Mouse (Mus musculus) G1E (cell line): ENCODE results near the gene Mmd2.

Experiments used
- CTCF ChIP-seq: IDR thresholded peaks from 2 replicates; pipeline ENCODE4 v1.5.1; 2012; ENCODE audit warnings: low read depth, low read length, inconsistent platforms, mixed read lengths
- GATA1 ChIP-seq: IDR thresholded peaks from 2 replicates; pipeline ENCODE4 v1.6.1; 2012; ENCODE audit warnings: borderline replicate concordance, low read length, inconsistent platforms, mixed read lengths
- TAL1 ChIP-seq: conservative IDR thresholded peaks from 2 replicates; pipeline ENCODE4 v1.6.1; 2012; ENCODE audit warnings: low read depth, low read length, inconsistent platforms, mixed read lengths

DNA sequence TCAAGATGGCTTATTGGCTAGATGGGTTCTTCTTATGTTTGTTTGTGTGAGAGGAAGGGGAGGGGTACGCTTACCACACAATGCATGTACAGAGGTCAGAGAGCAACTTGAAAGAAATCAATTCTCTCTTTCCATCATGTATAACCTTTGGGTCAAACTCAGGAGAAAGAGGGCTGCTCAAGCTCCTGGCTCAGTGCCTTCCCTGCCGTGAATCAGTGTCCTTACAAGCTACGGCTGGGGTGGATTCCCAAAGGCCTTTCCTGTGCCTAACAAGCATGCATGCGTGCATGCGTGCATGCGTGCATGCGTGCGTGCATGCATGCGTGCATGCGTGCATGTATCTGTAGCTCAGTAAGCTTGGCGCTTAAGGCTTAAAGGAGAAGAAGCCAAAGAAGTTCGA lies 3.3 kb downstream of the Mmd2 start:
- no peak for TF ChIP-seq CTCF
- no peak for TF ChIP-seq GATA1
- no peak for TF ChIP-seq TAL1
